Mouse (Mus musculus) T-helper 17 cell (primary cell): ENCODE data around the gene Gm11213.

Experiments used
- in situ Hi-C, 2 experiments: fragments of 300-600 bp; cut with MboI, MseI; formaldehyde crosslinking; loops; 1 replicate in 1 of 2; 2 replicates in 1 of 2; pipeline ENCODE4 v1.15.1; 2025; ENCODE audit warnings: high pct_unique_total_duplicates in 2 of 2

Gene Gm11213

GRCm38 (mm10) chr4:63604945-63605344, at the start of gene Gm11213:
Gene Gm11213, minus strand, starts transcription at chr4:63605261.
- in situ Hi-C loops: no loop called here

- in situ Hi-C loops: loop anchor here in 1 of 2 experiments (25.0 kb wide), 1 partner anchor 1933 kb away; no protein-coding TSS in a partner anchor
These were observed 49.3 kb upstream of the Gm11213 start for GRCm38 (mm10) chr4:63654381-63654780.

GRCm38 (mm10) chr4:63643956-63644726, 39.1 kb upstream of the Gm11213 start:
- in situ Hi-C loops: no loop called here

- in situ Hi-C loops: no loop called here
These were observed 34.8 kb upstream of the Gm11213 start for GRCm38 (mm10) chr4:63639842-63640241.

- in situ Hi-C loops: no loop called here
These were observed 33.5 kb upstream of the Gm11213 start for GRCm38 (mm10) chr4:63638603-63639002.

- in situ Hi-C loops: no loop called here
These were observed 28.1 kb upstream of the Gm11213 start for GRCm38 (mm10) chr4:63633181-63633580.

GRCm38 (mm10) chr4:63627111-63627510, 22.1 kb upstream of the Gm11213 start:
- in situ Hi-C loops: loop anchor here (5.0 kb wide), 3 partner anchors 40 to 315 kb away; no protein-coding TSS in a partner anchor

GRCm38 (mm10) chr4:63625563-63626080, 20.6 kb upstream of the Gm11213 start:
- in situ Hi-C loops: loop anchor here (5.0 kb wide), 3 partner anchors 42 to 317 kb away; no protein-coding TSS in a partner anchor

GRCm38 (mm10) chr4:63622378-63622835, 17.3 kb upstream of the Gm11213 start, which contains the start of gene Tex48:
Gene Tex48, minus strand, starts transcription at chr4:63622428.
- in situ Hi-C loops: no loop called here

GRCm38 (mm10) chr4:63621861-63622260, 16.8 kb upstream of the Gm11213 start:
- in situ Hi-C loops: no loop called here

- in situ Hi-C loops: no loop called here
These were observed 3.3 kb upstream of the Gm11213 start for GRCm38 (mm10) chr4:63608391-63608790.

GRCm38 (mm10) chr4:63605968-63606367, 907 bp upstream of the Gm11213 start:
- in situ Hi-C loops: no loop called here

GRCm38 (mm10) chr4:63605545-63605944, 484 bp upstream of the Gm11213 start:
- in situ Hi-C loops: no loop called here

GRCm38 (mm10) chr4:63601263-63601662, 3.8 kb downstream of the Gm11213 start:
- in situ Hi-C loops: no loop called here

GRCm38 (mm10) chr4:63600786-63601185, 4.3 kb downstream of the Gm11213 start:
- in situ Hi-C loops: no loop called here

- in situ Hi-C loops: no loop called here
These were observed 9.1 kb downstream of the Gm11213 start for GRCm38 (mm10) chr4:63596010-63596409.

GRCm38 (mm10) chr4:63595259-63595658, 9.8 kb downstream of the Gm11213 start:
- in situ Hi-C loops: no loop called here

- in situ Hi-C loops: no loop called here
These were observed 10.5 kb downstream of the Gm11213 start for GRCm38 (mm10) chr4:63594459-63595110.

- in situ Hi-C loops: no loop called here
These were observed 14.5 kb downstream of the Gm11213 start for GRCm38 (mm10) chr4:63590538-63590937.

GRCm38 (mm10) chr4:63589987-63590386, 15.1 kb downstream of the Gm11213 start:
- in situ Hi-C loops: no loop called here

- in situ Hi-C loops: no loop called here
These were observed 18.8 kb downstream of the Gm11213 start for GRCm38 (mm10) chr4:63586240-63586639.

GRCm38 (mm10) chr4:63585216-63585615, 19.8 kb downstream of the Gm11213 start:
- in situ Hi-C loops: no loop called here
